ENCODE assay signal across 17 mouse cellular contexts in the genomic region with DNA sequence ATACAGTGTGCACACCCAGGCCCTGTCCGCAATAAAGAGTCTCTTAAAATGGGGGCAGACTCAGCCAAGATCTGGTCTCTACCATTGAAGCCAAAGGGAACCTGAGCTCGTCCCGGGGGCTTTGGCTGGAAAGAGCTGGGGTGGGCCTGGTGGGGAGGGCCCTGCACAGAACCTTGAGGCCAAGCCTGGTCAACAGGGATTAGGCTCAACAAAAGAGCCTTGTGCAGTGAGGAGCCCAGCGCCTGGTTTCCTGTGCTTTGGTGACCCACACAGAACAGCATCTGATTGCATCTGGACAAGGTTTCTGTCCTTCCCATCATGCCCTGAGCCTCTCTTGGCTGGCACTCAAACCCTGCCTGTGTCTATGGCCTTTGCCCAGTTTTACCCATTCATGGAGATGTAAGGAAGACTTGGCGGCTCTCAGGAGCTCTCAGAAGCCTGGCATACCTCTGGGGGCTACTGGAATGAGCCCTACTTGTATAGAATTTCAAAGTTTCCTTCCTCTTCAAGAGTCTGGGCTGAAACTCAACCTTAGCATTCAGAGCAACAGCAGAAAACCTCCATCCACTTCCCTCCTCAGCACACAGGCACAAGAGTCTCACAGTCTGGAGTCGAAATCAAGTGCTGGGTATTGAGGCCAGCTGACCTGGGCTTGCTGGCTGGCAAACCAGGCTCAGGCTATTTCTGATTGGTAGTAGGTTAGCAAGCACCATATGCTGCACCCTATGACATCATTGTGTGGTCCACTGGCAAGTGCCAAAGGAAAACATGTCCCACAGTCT. TPM values are rescaled to one million over a fixed set of nuclear protein-coding genes. Genes with fewer than 3 reads are reported as not detected.
DNase-seq lines count a peak whose midpoint lies in the region; ATAC-seq and TF ChIP-seq lines count a peak whose summit lies in the region.
"Had no signal": no experiment of that assay in that cellular context is flagged by ENCODE, and none has a peak within 500 bp of the region (broad histone marks: within the 10 kb centered on the region; RNA-seq: fewer than 3 reads in every experiment).

No protein-coding gene starts in this region.

- H3K27me3 ChIP-seq in midbrain, embryonic 14.5 days (ENCODE audit: control insufficient read depth, insufficient read depth, low read length), result no peaks in the 10 kb centered on the region
- no peaks in the 10 kb centered on the region for H3K27me3 ChIP-seq in midbrain, embryonic 10.5 days (ENCODE audit: low read depth, poor library complexity, severe bottlenecking)
- no peaks in the 10 kb centered on the region for H3K27me3 ChIP-seq in stomach, postnatal 0 days (ENCODE audit: control insufficient read depth, insufficient read depth, low read length)
- no peaks in the 10 kb centered on the region for H3K27me3 ChIP-seq in kidney, embryonic 14.5 days (ENCODE audit: control insufficient read depth, insufficient read depth, low read length)

- WGBS in midbrain, embryonic 14.5 days, result 76% methylated on average over 6 of the region's 6 CpGs
- 84% methylated on average over 6 of the region's 6 CpGs for WGBS in midbrain, embryonic 10.5 days
- WGBS in stomach, postnatal 0 days, result 70% methylated on average over 6 of the region's 6 CpGs
- WGBS in kidney, embryonic 14.5 days, result 84% methylated on average over 6 of the region's 6 CpGs

- TF ChIP-seq CTCF in stomach, postnatal 0 days (IDR thresholded peaks at IDR 0.05; ENCODE audit: low read depth), result no peak

- ATAC-seq in midbrain, embryonic 14.5 days (ENCODE audit: low FRiP score, low TSS enrichment), result no peak
- ATAC-seq in stomach, postnatal 0 days (ENCODE audit: low FRiP score, low TSS enrichment), result 0 out of 2 replicates have a peak, but pooled peaks have one; percentile 17
- ATAC-seq in kidney, embryonic 14.5 days (ENCODE audit: low FRiP score, low TSS enrichment), result no peak
- ATAC-seq: liver, postnatal 0 days had no signal

- H3K27ac ChIP-seq in midbrain, embryonic 14.5 days (replicated peaks; ENCODE audit: low read depth, low read length), result no peak overlapping the region
- no peak overlapping the region for H3K27ac ChIP-seq in midbrain, embryonic 10.5 days (replicated peaks)
- H3K27ac ChIP-seq in stomach, postnatal 0 days (replicated peaks), result peak overlapping the region; percentile 36; the same call in 1 of the 2 replicates
- no peak overlapping the region for H3K27ac ChIP-seq in kidney, embryonic 14.5 days (ENCODE audit: low read depth, low read length)

- no peak overlapping the region for H3K4me3 ChIP-seq in midbrain, embryonic 14.5 days (replicated peaks; ENCODE audit: low read depth, low read length)
- H3K4me3 ChIP-seq in midbrain, embryonic 10.5 days, result no peak overlapping the region
- no peak overlapping the region for H3K4me3 ChIP-seq in stomach, postnatal 0 days (ENCODE audit: low read depth, low read length)
- H3K4me3 ChIP-seq in kidney, embryonic 14.5 days (ENCODE audit: low read length), result no peak overlapping the region

- peaks cover 10% of the 10 kb centered on the region; the same call in 1 of the 2 replicates for H3K4me1 ChIP-seq in midbrain, embryonic 14.5 days (ENCODE audit: control insufficient read depth, insufficient read depth, low read length)
- peaks cover 16% of the 10 kb centered on the region; the same call in 1 of the 2 replicates for H3K4me1 ChIP-seq in midbrain, embryonic 10.5 days
- H3K4me1 ChIP-seq in stomach, postnatal 0 days (replicated peaks; ENCODE audit: control insufficient read depth, insufficient read depth), result no peaks in the 10 kb centered on the region
- no peaks in the 10 kb centered on the region for H3K4me1 ChIP-seq in kidney, embryonic 14.5 days (ENCODE audit: control insufficient read depth, insufficient read depth, low read length)

- no peaks in the 10 kb centered on the region for H3K9me3 ChIP-seq in midbrain, embryonic 14.5 days (ENCODE audit: control insufficient read depth, low read length)
- no peaks in the 10 kb centered on the region for H3K9me3 ChIP-seq in midbrain, embryonic 10.5 days (replicated peaks)
- no peaks in the 10 kb centered on the region for H3K9me3 ChIP-seq in stomach, postnatal 0 days (ENCODE audit: control insufficient read depth, low read length)
- H3K9me3 ChIP-seq in kidney, embryonic 14.5 days (ENCODE audit: control insufficient read depth, low read length), result no peaks in the 10 kb centered on the region

- no peaks in the 10 kb centered on the region for H3K36me3 ChIP-seq in midbrain, embryonic 14.5 days (ENCODE audit: control insufficient read depth, insufficient read depth, low read length)
- H3K36me3 ChIP-seq in midbrain, embryonic 10.5 days, result no peaks in the 10 kb centered on the region
- H3K36me3 ChIP-seq in stomach, postnatal 0 days (ENCODE audit: control insufficient read depth, insufficient read depth, low read length), result no peaks in the 10 kb centered on the region
- H3K36me3 ChIP-seq in kidney, embryonic 14.5 days (ENCODE audit: control insufficient read depth, insufficient read depth, low read length), result no peaks in the 10 kb centered on the region

- no peak overlapping the region for H3K9ac ChIP-seq in midbrain, embryonic 14.5 days (replicated peaks; ENCODE audit: low read length)
- H3K9ac ChIP-seq in stomach, postnatal 0 days (ENCODE audit: low read length), result no peak overlapping the region
- H3K9ac ChIP-seq in kidney, embryonic 14.5 days (ENCODE audit: low read depth, low read length), result no peak overlapping the region
- H3K9ac ChIP-seq: liver, postnatal 0 days had no signal

- DNase-seq in gastrocnemius, postnatal 14 days, result peak; percentile 31
- no peak for DNase-seq in gastrocnemius, postnatal 36 days
- peak; percentile 39 for DNase-seq in midbrain, embryonic 14.5 days
- no peak for DNase-seq in midbrain, embryonic 10.5 days (ENCODE audit: low spot score)
- DNase-seq in fibroblast of lung, adult 2 months (ENCODE audit: low read depth), result peak; percentile 75
- DNase-seq in stomach, postnatal 0 days (ENCODE audit: low spot score), result no peak
- DNase-seq in thymus, postnatal 14 days, result no peak
- DNase-seq: adrenal gland, adult 8-10 months; kidney, adult 11 months; liver, postnatal 0 days; spleen, adult 18-20 months; thymus, postnatal 25 days had no signal

- no peak for TF ChIP-seq EP300 in stomach, postnatal 0 days (optimal IDR thresholded peaks at IDR 0.05)

- H3K4me2 ChIP-seq in midbrain, embryonic 14.5 days (ENCODE audit: low read length), result no peak overlapping the region
- no peak overlapping the region for H3K4me2 ChIP-seq in stomach, postnatal 0 days (replicated peaks; ENCODE audit: low read depth)
- no peak overlapping the region for H3K4me2 ChIP-seq in kidney, embryonic 14.5 days (replicated peaks; ENCODE audit: low read depth, low read length)
- H3K4me2 ChIP-seq: heart, embryonic 11.5 days had no signal

- intact Hi-C loops in gastrocnemius, postnatal 14 days (cut with DNase I; ENCODE audit: low total_unique reads), result loop anchor here (2.0 to 10.0 kb wide), 2 partner anchors 57 to 313 kb away; a partner anchor contains a TSS
- intact Hi-C loops in gastrocnemius, postnatal 36 days (cut with DNase I), result loop anchor here (10.0 kb wide), 1 partner anchor 677 kb away; no protein-coding TSS in a partner anchor

RNA-seq across cellular contexts. Expression of a gene that starts 57.6 kb away (rescaled TPM):
- 10 to 100 TPM; 12.7 to 13.3 TPM for total RNA-seq in gastrocnemius, postnatal 14 days (2021)
- total RNA-seq in gastrocnemius, postnatal 36 days (2021), result 1 to 10 TPM; 6.9 to 7.6 TPM
- polyA plus RNA-seq in midbrain, embryonic 14.5 days (2014; fragmentation: Nextera tagmentation; extraction: Ambion mirVana), result 1.1 and 1.3 TPM in 2 replicates
- polyA plus RNA-seq in midbrain, embryonic 10.5 days (2016; fragmentation: Nextera tagmentation; extraction: Ambion mirVana), result 0.93 and 0.94 TPM in 2 replicates
- polyA plus RNA-seq in stomach, postnatal 0 days (2015; fragmentation: Nextera tagmentation; extraction: Ambion mirVana), result 7.8 and 9.7 TPM in 2 replicates
- 0.60 and 1.6 TPM in 2 replicates for polyA plus RNA-seq in kidney, embryonic 14.5 days (2014; fragmentation: Nextera tagmentation; extraction: Ambion mirVana)
- total RNA-seq: common myeloid progenitor, adult 5-6 weeks; megakaryocyte-erythroid progenitor cell, adult 5-6 weeks had no signal
- polyA plus RNA-seq: C2C12; heart, embryonic 11.5 days had no signal

Comparison
In these comparisons a context has a peak if more than half of its experiments do, and no peak if none do; other contexts are left out.
1. DNase-seq: peak in gastrocnemius, postnatal 14 days (single experiment), midbrain, embryonic 14.5 days (single experiment) and fibroblast of lung, adult 2 months (single experiment); none in gastrocnemius, postnatal 36 days (0 of 2), midbrain, embryonic 10.5 days (single experiment), stomach, postnatal 0 days (single experiment) and thymus, postnatal 14 days (single experiment).